9 mouse cellular contexts compared by ENCODE assay signal in the genomic region with DNA sequence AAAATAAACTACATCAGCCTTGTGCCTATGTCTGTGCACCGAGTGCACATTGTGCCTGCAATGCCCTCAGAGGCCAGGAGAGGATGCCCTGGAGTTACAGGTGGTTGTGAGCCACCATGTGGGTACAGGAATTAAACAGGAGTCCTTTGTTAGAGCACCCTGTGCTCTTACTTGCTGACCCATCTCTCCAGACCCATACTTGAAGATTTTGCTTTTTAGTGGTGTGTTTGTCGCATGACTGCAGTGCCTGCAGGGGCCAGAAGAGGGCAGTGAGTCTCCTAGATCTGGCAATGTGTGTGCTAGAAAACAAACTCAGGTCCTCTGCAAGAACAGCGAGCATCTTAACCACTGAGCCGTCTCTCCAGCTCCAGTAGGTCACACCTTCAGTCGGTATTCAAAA. TPM values are rescaled to one million over a fixed set of nuclear protein-coding genes. Genes with fewer than 3 reads are reported as not detected.
DNase-seq lines count a peak whose midpoint lies in the region; ATAC-seq and TF ChIP-seq lines count a peak whose summit lies in the region.
"Had no signal": no experiment of that assay in that cellular context is flagged by ENCODE, and none has a peak within 500 bp of the region (broad histone marks: within the 10 kb centered on the region; RNA-seq: fewer than 3 reads in every experiment).

No protein-coding gene starts in this region.

- peak; percentile 75 for TF ChIP-seq CTCF in Patski (IDR thresholded peaks at IDR 0.05)

- DNase-seq in kidney, adult 11 months, result peak; percentile 40
- peak; percentile 53 for DNase-seq in CD4-positive helper T cell, adult 2 months (ENCODE audit: low read depth, low spot score)
- no peak for DNase-seq in Patski (ENCODE audit: low read depth, low spot score)
- peak; percentile 28 to 66 for DNase-seq in cerebellum, postnatal 14 days
- peak; percentile 64 for DNase-seq in kidney, postnatal 10 days
- DNase-seq in neural tube, embryonic 11.5 days (ENCODE audit: low spot score), result peak; percentile 43

- no peak overlapping the region for H3K27ac ChIP-seq in kidney, embryonic 16.5 days (ENCODE audit: low read length)
- no peak overlapping the region for H3K27ac ChIP-seq in neural tube, embryonic 11.5 days (ENCODE audit: low read depth, low read length)
- H3K27ac ChIP-seq in hindbrain, embryonic 13.5 days, result no peak overlapping the region
- H3K27ac ChIP-seq: heart, embryonic 13.5 days had no signal

- CTCF ChIA-PET in Patski (lab: Charles Lee), result interaction anchor here (0.6 to 3.5 kb wide), 3 partner anchors 12 to 61 kb away, joined by 3 to 13 read pairs (median 8); no protein-coding TSS in a partner anchor

- WGBS in kidney, embryonic 16.5 days, result 69% methylated on average over 5 of the region's 5 CpGs
- 73% methylated on average over 5 of the region's 5 CpGs for WGBS in neural tube, embryonic 11.5 days
- 62% methylated on average over 5 of the region's 5 CpGs for WGBS in hindbrain, embryonic 13.5 days

- H3K4me3 ChIP-seq in kidney, embryonic 16.5 days (ENCODE audit: low read length), result no peak overlapping the region
- H3K4me3 ChIP-seq in neural tube, embryonic 11.5 days (ENCODE audit: low read depth, low read length), result no peak overlapping the region
- no peak overlapping the region for H3K4me3 ChIP-seq in hindbrain, embryonic 13.5 days
- H3K4me3 ChIP-seq: heart, embryonic 13.5 days had no signal

- no peak for ATAC-seq in kidney, embryonic 16.5 days (ENCODE audit: low FRiP score, low TSS enrichment)
- ATAC-seq in Patski, result no peak
- ATAC-seq in neural tube, embryonic 11.5 days (ENCODE audit: insufficient read depth, low FRiP score, low TSS enrichment), result no peak
- no peak for ATAC-seq in hindbrain, embryonic 13.5 days (ENCODE audit: low FRiP score)

- H3K36me3 ChIP-seq in kidney, embryonic 16.5 days (ENCODE audit: insufficient read depth, low read length), result no peaks in the 10 kb centered on the region
- H3K36me3 ChIP-seq in neural tube, embryonic 11.5 days (ENCODE audit: control insufficient read depth, insufficient read depth, low read length), result no peaks in the 10 kb centered on the region
- 0 out of 2 replicates have a peak, but pooled peaks cover 9% of the 10 kb centered on the region for H3K36me3 ChIP-seq in hindbrain, embryonic 13.5 days

- POLR2A ChIA-PET in Patski (lab: Charles Lee), result no interaction called here

- H3K9me3 ChIP-seq in kidney, embryonic 16.5 days (ENCODE audit: low read length), result no peaks in the 10 kb centered on the region
- no peaks in the 10 kb centered on the region for H3K9me3 ChIP-seq in neural tube, embryonic 11.5 days (ENCODE audit: control insufficient read depth, low read length)
- no peaks in the 10 kb centered on the region for H3K9me3 ChIP-seq in hindbrain, embryonic 13.5 days
- H3K9me3 ChIP-seq: heart, embryonic 13.5 days had no signal

- peaks cover 8% of the 10 kb centered on the region for H3K4me1 ChIP-seq in kidney, embryonic 16.5 days (ENCODE audit: insufficient read depth, low read length)
- H3K4me1 ChIP-seq in neural tube, embryonic 11.5 days (ENCODE audit: control insufficient read depth, insufficient read depth, low read length), result no peaks in the 10 kb centered on the region; the same call in 1 of the 2 replicates
- H3K4me1 ChIP-seq in hindbrain, embryonic 13.5 days (replicated peaks), result peaks cover 13% of the 10 kb centered on the region

- H3K9ac ChIP-seq in kidney, embryonic 16.5 days (replicated peaks; ENCODE audit: low read length), result no peak overlapping the region
- no peak overlapping the region for H3K9ac ChIP-seq in neural tube, embryonic 11.5 days (ENCODE audit: low read length)
- no peak overlapping the region for H3K9ac ChIP-seq in hindbrain, embryonic 13.5 days
- H3K9ac ChIP-seq: heart, embryonic 13.5 days had no signal

- no peak overlapping the region for H3K4me2 ChIP-seq in kidney, embryonic 16.5 days (replicated peaks; ENCODE audit: low read depth, low read length)
- no peak overlapping the region for H3K4me2 ChIP-seq in neural tube, embryonic 11.5 days (ENCODE audit: low read depth)
- H3K4me2 ChIP-seq in hindbrain, embryonic 13.5 days, result no peak overlapping the region
- H3K4me2 ChIP-seq: heart, embryonic 13.5 days had no signal

- H3K27me3 ChIP-seq in kidney, embryonic 16.5 days (ENCODE audit: insufficient read depth, low read length), result no peaks in the 10 kb centered on the region
- no peaks in the 10 kb centered on the region for H3K27me3 ChIP-seq in Patski
- H3K27me3 ChIP-seq in neural tube, embryonic 11.5 days (ENCODE audit: control insufficient read depth, insufficient read depth, low read length), result no peaks in the 10 kb centered on the region
- no peaks in the 10 kb centered on the region for H3K27me3 ChIP-seq in hindbrain, embryonic 13.5 days
- H3K27me3 ChIP-seq: heart, embryonic 13.5 days had no signal

- in situ Hi-C loops in Patski (cut with MboI; ENCODE audit: low pct_unique_long_range_greater_than_20kb), result no loop called here

RNA-seq across cellular contexts. Expression of gene Mtfmt, which starts 1.4 kb away (rescaled TPM):
- polyA plus RNA-seq in kidney, embryonic 16.5 days (2015; fragmentation: Nextera tagmentation; extraction: Ambion mirVana), result 23.0 and 25.1 TPM in 2 replicates
- polyA plus RNA-seq in Patski (2021), result 21.3 TPM
- 19.8 and 20.5 TPM in 2 replicates for polyA plus RNA-seq in neural tube, embryonic 11.5 days (2014; fragmentation: Nextera tagmentation; extraction: Ambion mirVana)
- 26.1 and 27.9 TPM in 2 replicates for polyA plus RNA-seq in hindbrain, embryonic 13.5 days (2015; fragmentation: Nextera tagmentation; extraction: Ambion mirVana)

RNA-seq across cellular contexts. Expression of gene Slc51b, which starts 11.4 kb away (rescaled TPM):
- 6.4 and 8.1 TPM in 2 replicates for polyA plus RNA-seq in kidney, embryonic 16.5 days (2015; fragmentation: Nextera tagmentation; extraction: Ambion mirVana)
- 0.26 TPM for polyA plus RNA-seq in Patski (2021)
- not detected in 2 replicates for polyA plus RNA-seq in neural tube, embryonic 11.5 days (2014; fragmentation: Nextera tagmentation; extraction: Ambion mirVana)
- polyA plus RNA-seq in hindbrain, embryonic 13.5 days (2015; fragmentation: Nextera tagmentation; extraction: Ambion mirVana), result not detected in 2 replicates
- polyA plus RNA-seq: heart, embryonic 13.5 days had no signal

RNA-seq across cellular contexts. Expression of gene Spg21, which starts 26.6 kb away (rescaled TPM):
- polyA plus RNA-seq in kidney, embryonic 16.5 days (2015; fragmentation: Nextera tagmentation; extraction: Ambion mirVana), result 112 and 121 TPM in 2 replicates
- polyA plus RNA-seq in Patski (2021), result 112 TPM
- polyA plus RNA-seq in neural tube, embryonic 11.5 days (2014; fragmentation: Nextera tagmentation; extraction: Ambion mirVana), result 131 and 142 TPM in 2 replicates
- polyA plus RNA-seq in hindbrain, embryonic 13.5 days (2015; fragmentation: Nextera tagmentation; extraction: Ambion mirVana), result 136 and 144 TPM in 2 replicates

RNA-seq across cellular contexts. Expression of gene Rasl12, which starts 35.8 kb away (rescaled TPM):
- 15.0 and 18.0 TPM in 2 replicates for polyA plus RNA-seq in kidney, embryonic 16.5 days (2015; fragmentation: Nextera tagmentation; extraction: Ambion mirVana)
- polyA plus RNA-seq in Patski (2021), result 52.0 TPM
- 6.9 and 7.8 TPM in 2 replicates for polyA plus RNA-seq in neural tube, embryonic 11.5 days (2014; fragmentation: Nextera tagmentation; extraction: Ambion mirVana)
- 7.1 and 7.9 TPM in 2 replicates for polyA plus RNA-seq in hindbrain, embryonic 13.5 days (2015; fragmentation: Nextera tagmentation; extraction: Ambion mirVana)

RNA-seq across cellular contexts. Expression of gene Kbtbd13, which starts 42.7 kb away (rescaled TPM):
- polyA plus RNA-seq in kidney, embryonic 16.5 days (2015; fragmentation: Nextera tagmentation; extraction: Ambion mirVana), result 2.2 and 2.6 TPM in 2 replicates
- polyA plus RNA-seq in Patski (2021), result 0.01 TPM
- polyA plus RNA-seq in neural tube, embryonic 11.5 days (2014; fragmentation: Nextera tagmentation; extraction: Ambion mirVana), result 0.66 and 0.76 TPM in 2 replicates
- 0.65 and 0.79 TPM in 2 replicates for polyA plus RNA-seq in hindbrain, embryonic 13.5 days (2015; fragmentation: Nextera tagmentation; extraction: Ambion mirVana)
